Mouse (Mus musculus): ENCODE measurements around the gene Car5a.

GRCm38 (mm10) chr8:121970225-121970624 lies 25.5 kb upstream of the Car5a start:
- TF ChIP-seq EP300 (IDR thresholded peaks at IDR 0.05; ENCODE audit: low read depth) (no peak), CTCF (IDR thresholded peaks at IDR 0.05; ENCODE audit: low read depth) (no peak)
